Mouse (Mus musculus): Measurements from ENCODE around the gene Zc3h7b.

- TF ChIP-seq CTCF (IDR thresholded peaks at IDR 0.05; ENCODE audit: borderline replicate concordance, insufficient read depth, low read depth, low read length): no peak
- no peak for TF ChIP-seq POLR2A (IDR thresholded peaks at IDR 0.05; ENCODE audit: borderline replicate concordance, insufficient read depth, low read length)
These were observed 83.8 kb downstream of the Zc3h7b start for GRCm38 (mm10) chr15:81828426-81829207.

Data from cerebellum, adult 2 months (tissue).